Mouse (Mus musculus): ENCODE data around the gene Lenep. TPM values are rescaled to one million over a fixed set of nuclear protein-coding genes. Genes with fewer than 3 reads are reported as not detected.

Lenep gene
- total and polyA plus RNA-seq, 3 experiments, result not detected

DNA sequence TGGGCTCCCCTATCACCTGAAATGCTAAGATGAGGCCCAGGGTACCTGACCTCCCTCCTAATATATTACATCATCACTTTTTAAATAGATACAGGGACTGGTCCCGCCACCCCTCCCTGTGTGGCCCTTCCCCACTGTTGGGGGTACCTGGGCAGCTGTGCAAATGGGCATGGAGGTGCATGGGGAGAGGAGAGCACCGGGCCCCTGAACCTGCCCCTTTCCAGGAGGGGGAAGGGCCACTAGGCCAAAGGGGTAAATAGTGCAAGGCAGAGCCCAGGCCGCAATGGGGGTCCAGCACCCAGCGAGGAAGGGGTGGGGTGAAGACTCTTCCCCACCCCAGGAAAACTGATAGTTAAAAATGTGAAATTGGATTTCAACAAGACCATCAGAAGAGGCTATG, 24.8 kb downstream of the Lenep start:
- Histone ChIP-seq H3K27me3 (ENCODE audit: control insufficient read depth in 1 of 2, insufficient read depth in 2 of 2, low read length in 2 of 2) (no peaks in the 10 kb centered on the region), H3K9me3 (replicated peaks; ENCODE audit: insufficient read depth, low read length) (no peaks in the 10 kb centered on the region), H3K4me3 (ENCODE audit: control insufficient read depth in 1 of 2, insufficient read depth in 1 of 2, low read depth in 2 of 2, low read length in 2 of 2) (no peak overlapping the region), H3K36me3 (ENCODE audit: control insufficient read depth in 1 of 2, insufficient read depth in 2 of 2, low read length in 2 of 2) (peaks cover 0 to 4% of the 10 kb centered on the region in 2 experiments; a peak in 1 of 4 replicates), H3K79me2 (ENCODE audit: control insufficient read depth, insufficient read depth, low read length, poor library complexity) (no peaks in the 10 kb centered on the region), H3K9ac (ENCODE audit: control insufficient read depth, low read depth, low read length, poor library complexity, severe bottlenecking) (no peak overlapping the region), H3K4me1 (ENCODE audit: control insufficient read depth in 1 of 2, insufficient read depth in 2 of 2, low read length in 2 of 2) (peaks cover 0 to 9% of the 10 kb centered on the region in 2 experiments; a peak in 1 of 4 replicates), H3K27ac (ENCODE audit: control insufficient read depth, low read depth, low read length) (no peak overlapping the region)
- TF ChIP-seq MYC (IDR thresholded peaks at IDR 0.05; ENCODE audit: low read depth, low read length), result no peak
- no peak for TF ChIP-seq NELFE (IDR thresholded peaks at IDR 0.05; ENCODE audit: low read depth, low read length)
- no peak for TF ChIP-seq POLR2A (IDR thresholded peaks at IDR 0.05; ENCODE audit: control insufficient read depth in 1 of 2, insufficient read depth in 1 of 2, low read depth in 1 of 2, low read length in 2 of 2, poor library complexity in 1 of 2)
- DNase-seq (ENCODE audit: low read depth, low spot score), result no peak

DNA sequence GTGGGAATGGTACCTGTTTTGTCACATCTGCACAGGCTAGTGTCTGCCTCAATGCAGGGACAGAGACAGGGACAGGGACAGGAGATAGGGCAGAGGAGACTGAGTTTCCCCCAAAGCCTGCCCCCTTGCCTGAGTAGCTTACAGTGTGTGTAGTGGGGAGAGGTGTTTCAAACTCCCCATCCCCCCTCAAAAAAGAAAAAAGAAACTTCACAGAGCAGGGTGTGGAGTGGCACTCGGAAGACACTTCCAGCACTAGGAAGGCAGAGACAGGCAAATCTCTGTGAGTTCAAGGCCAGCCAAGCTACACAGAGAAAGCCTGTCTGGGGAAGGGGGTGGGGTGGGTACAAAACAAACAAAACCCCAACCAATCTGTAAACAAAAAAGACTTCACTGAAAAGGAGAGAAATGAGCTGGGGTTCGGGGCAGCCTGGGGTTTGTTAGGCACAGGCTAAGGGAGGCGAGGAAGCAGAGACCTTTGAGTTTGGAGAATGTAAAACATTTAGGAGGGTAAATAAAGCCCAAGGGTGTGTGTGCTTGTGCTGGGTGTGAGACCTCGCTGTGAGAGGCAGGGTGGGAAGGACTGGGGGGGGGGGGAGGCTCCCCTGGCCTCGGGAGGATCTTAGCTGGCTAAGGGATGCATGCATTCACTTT, 28.9 kb downstream of the Lenep start:
- H3K9me3 ChIP-seq (replicated peaks; ENCODE audit: insufficient read depth, low read length), result no peaks in the 10 kb centered on the region
- peaks cover 0 to 4% of the 10 kb centered on the region in 2 experiments; a peak in 1 of 4 replicates for H3K36me3 ChIP-seq (ENCODE audit: control insufficient read depth in 1 of 2, insufficient read depth in 2 of 2, low read length in 2 of 2)
- H3K79me2 ChIP-seq (ENCODE audit: control insufficient read depth, insufficient read depth, low read length, poor library complexity), result no peaks in the 10 kb centered on the region
- H3K27ac ChIP-seq (ENCODE audit: control insufficient read depth, low read depth, low read length), result no peak overlapping the region
- peaks cover 0 to 3% of the 10 kb centered on the region in 2 experiments; a peak in 1 of 4 replicates for H3K27me3 ChIP-seq (ENCODE audit: control insufficient read depth in 1 of 2, insufficient read depth in 2 of 2, low read length in 2 of 2)
- no peak for DNase-seq (ENCODE audit: low read depth, low spot score)
- H3K9ac ChIP-seq (ENCODE audit: control insufficient read depth, low read depth, low read length, poor library complexity, severe bottlenecking), result no peak overlapping the region
- H3K4me1 ChIP-seq (ENCODE audit: control insufficient read depth in 1 of 2, insufficient read depth in 2 of 2, low read length in 2 of 2), result peaks cover 0 to 9% of the 10 kb centered on the region in 2 experiments; a peak in 1 of 4 replicates
- H3K4me3 ChIP-seq (ENCODE audit: control insufficient read depth in 1 of 2, insufficient read depth in 1 of 2, low read depth in 2 of 2, low read length in 2 of 2), result no peak overlapping the region
- TF ChIP-seq ZNF384 (IDR thresholded peaks at IDR 0.05; ENCODE audit: low read depth, low read length) (no peak), ZC3H11A (IDR thresholded peaks at IDR 0.05; ENCODE audit: low read depth, low read length) (no peak), TAL1 (IDR thresholded peaks at IDR 0.05; ENCODE audit: low read length) (no peak), MEF2A (IDR thresholded peaks at IDR 0.05; ENCODE audit: extremely low read depth, insufficient replicate concordance, low read depth, low read length, poor library complexity, severe bottlenecking) (no peak), MAX (IDR thresholded peaks at IDR 0.05; ENCODE audit: low read length) (no peak), NELFE (IDR thresholded peaks at IDR 0.05; ENCODE audit: low read depth, low read length) (no peak), POLR2A (IDR thresholded peaks at IDR 0.05; ENCODE audit: control insufficient read depth in 1 of 2, insufficient read depth in 1 of 2, low read depth in 1 of 2, low read length in 2 of 2, poor library complexity in 1 of 2) (no peak), E2F4 (IDR thresholded peaks at IDR 0.05; ENCODE audit: borderline replicate concordance, low read depth, low read length) (no peak), BHLHE40 (IDR thresholded peaks at IDR 0.05; ENCODE audit: borderline replicate concordance, low read depth, low read length) (no peak), JUND (IDR thresholded peaks at IDR 0.05; ENCODE audit: low read depth, low read length) (no peak), ZKSCAN1 (IDR thresholded peaks at IDR 0.05; ENCODE audit: low read depth, low read length) (no peak), GABPA (IDR thresholded peaks at IDR 0.05; ENCODE audit: low read depth, low read length) (no peak), SMC3 (IDR thresholded peaks at IDR 0.05; ENCODE audit: low read depth, low read length) (no peak), POLR2AphosphoS2 (IDR thresholded peaks at IDR 0.05; ENCODE audit: low read length) (no peak), MAZ (IDR thresholded peaks at IDR 0.05; ENCODE audit: low read depth, low read length) (no peak)
